Mouse (Mus musculus): ENCODE measurements around the gene Trp53.

Gene Trp53

GRCm38 (mm10) chr11:69580572-69581146 lies 500 bp downstream of the Trp53 start:
- no peaks in the 10 kb centered on the region; the same call in 1 of the 2 replicates for H3K36me3 ChIP-seq (ENCODE audit: control insufficient read depth, insufficient read depth, low read length, poor library complexity, severe bottlenecking)
- DNase-seq (ENCODE audit: low read depth, low spot score): no peak
- no peaks in the 10 kb centered on the region for H3K27me3 ChIP-seq (ENCODE audit: control insufficient read depth, insufficient read depth, low read length, poor library complexity, severe bottlenecking)

- peak; percentile 80 for DNase-seq (ENCODE audit: low read depth, low spot score)
- H3K36me3 ChIP-seq (ENCODE audit: control insufficient read depth, insufficient read depth, low read length, poor library complexity, severe bottlenecking): no peaks in the 10 kb centered on the region; the same call in 1 of the 2 replicates
- H3K27me3 ChIP-seq (ENCODE audit: control insufficient read depth, insufficient read depth, low read length, poor library complexity, severe bottlenecking): no peaks in the 10 kb centered on the region
These were observed 1.1 kb downstream of the Trp53 start for GRCm38 (mm10) chr11:69581147-69581688.

GRCm38 (mm10) chr11:69581814-69582213 lies 1.7 kb downstream of the Trp53 start:
- H3K27me3 ChIP-seq (ENCODE audit: control insufficient read depth, insufficient read depth, low read length, poor library complexity, severe bottlenecking): no peaks in the 10 kb centered on the region
- DNase-seq (ENCODE audit: low read depth, low spot score): peak; percentile 18
- H3K36me3 ChIP-seq (ENCODE audit: control insufficient read depth, insufficient read depth, low read length, poor library complexity, severe bottlenecking): no peaks in the 10 kb centered on the region

- no peak for DNase-seq (ENCODE audit: low read depth, low spot score)
- Histone ChIP-seq H3K36me3 (ENCODE audit: control insufficient read depth, insufficient read depth, low read length, poor library complexity, severe bottlenecking) (no peaks in the 10 kb centered on the region), H3K27me3 (ENCODE audit: control insufficient read depth, insufficient read depth, low read length, poor library complexity, severe bottlenecking) (no peaks in the 10 kb centered on the region)
These were observed 2.2 kb downstream of the Trp53 start for GRCm38 (mm10) chr11:69582230-69582805.

- DNase-seq (ENCODE audit: low read depth, low spot score): no peak
- no peaks in the 10 kb centered on the region for H3K27me3 ChIP-seq (ENCODE audit: control insufficient read depth, insufficient read depth, low read length, poor library complexity, severe bottlenecking)
- peaks cover 2% of the 10 kb centered on the region; the same call in 1 of the 2 replicates for H3K36me3 ChIP-seq (ENCODE audit: control insufficient read depth, insufficient read depth, low read length, poor library complexity, severe bottlenecking)
These were observed 3.8 kb downstream of the Trp53 start for GRCm38 (mm10) chr11:69584008-69584407.

- no peak for DNase-seq (ENCODE audit: low read depth, low spot score)
- H3K36me3 ChIP-seq (ENCODE audit: control insufficient read depth, insufficient read depth, low read length, poor library complexity, severe bottlenecking): peaks cover 2% of the 10 kb centered on the region; the same call in 1 of the 2 replicates
- no peaks in the 10 kb centered on the region for H3K27me3 ChIP-seq (ENCODE audit: control insufficient read depth, insufficient read depth, low read length, poor library complexity, severe bottlenecking)
These were observed 4.8 kb downstream of the Trp53 start for GRCm38 (mm10) chr11:69584937-69585336.

- H3K36me3 ChIP-seq (ENCODE audit: control insufficient read depth, insufficient read depth, low read length, poor library complexity, severe bottlenecking): peaks cover 2% of the 10 kb centered on the region; the same call in 1 of the 2 replicates
- DNase-seq (ENCODE audit: low read depth, low spot score): peak; percentile 42
- H3K27me3 ChIP-seq (ENCODE audit: control insufficient read depth, insufficient read depth, low read length, poor library complexity, severe bottlenecking): no peaks in the 10 kb centered on the region
These were observed 5.7 kb downstream of the Trp53 start for GRCm38 (mm10) chr11:69585718-69586325.

GRCm38 (mm10) chr11:69589207-69589834 lies 9.2 kb downstream of the Trp53 start:
- DNase-seq (ENCODE audit: low read depth, low spot score): no peak
- Histone ChIP-seq H3K27me3 (ENCODE audit: control insufficient read depth, insufficient read depth, low read length, poor library complexity, severe bottlenecking) (no peaks in the 10 kb centered on the region), H3K36me3 (ENCODE audit: control insufficient read depth, insufficient read depth, low read length, poor library complexity, severe bottlenecking) (peaks cover 6% of the 10 kb centered on the region)

- no peak for DNase-seq (ENCODE audit: low read depth, low spot score)
- Histone ChIP-seq H3K27me3 (ENCODE audit: control insufficient read depth, insufficient read depth, low read length, poor library complexity, severe bottlenecking) (no peaks in the 10 kb centered on the region), H3K36me3 (ENCODE audit: control insufficient read depth, insufficient read depth, low read length, poor library complexity, severe bottlenecking) (peaks cover 6% of the 10 kb centered on the region)
These were observed 10.5 kb downstream of the Trp53 start for GRCm38 (mm10) chr11:69590622-69591021.

GRCm38 (mm10) chr11:69591424-69591823 lies 11.3 kb downstream of the Trp53 start:
- DNase-seq (ENCODE audit: low read depth, low spot score): no peak
- peaks cover 6% of the 10 kb centered on the region for H3K36me3 ChIP-seq (ENCODE audit: control insufficient read depth, insufficient read depth, low read length, poor library complexity, severe bottlenecking)

GRCm38 (mm10) chr11:69591899-69592637 lies 11.9 kb downstream of the Trp53 start:
- DNase-seq (ENCODE audit: low read depth, low spot score): no peak
- no peaks in the 10 kb centered on the region for H3K27me3 ChIP-seq (ENCODE audit: control insufficient read depth, insufficient read depth, low read length, poor library complexity, severe bottlenecking)

More at GRCm38 (mm10) chr11:69591424-69591823, 11.3 kb downstream of the Trp53 start:
- H3K27me3 ChIP-seq (ENCODE audit: control insufficient read depth, insufficient read depth, low read length, poor library complexity, severe bottlenecking): no peaks in the 10 kb centered on the region

GRCm38 (mm10) chr11:69592799-69593198 lies 12.6 kb downstream of the Trp53 start:
- no peak for DNase-seq (ENCODE audit: low read depth, low spot score)
- peaks cover 4% of the 10 kb centered on the region; the same call in 1 of the 2 replicates for H3K36me3 ChIP-seq (ENCODE audit: control insufficient read depth, insufficient read depth, low read length, poor library complexity, severe bottlenecking)
- H3K27me3 ChIP-seq (ENCODE audit: control insufficient read depth, insufficient read depth, low read length, poor library complexity, severe bottlenecking): no peaks in the 10 kb centered on the region

More at GRCm38 (mm10) chr11:69591899-69592637, 11.9 kb downstream of the Trp53 start:
- H3K36me3 ChIP-seq (ENCODE audit: control insufficient read depth, insufficient read depth, low read length, poor library complexity, severe bottlenecking): peaks cover 6% of the 10 kb centered on the region

GRCm38 (mm10) chr11:69594853-69595252 lies 14.7 kb downstream of the Trp53 start:
- H3K27me3 ChIP-seq (ENCODE audit: control insufficient read depth, insufficient read depth, low read length, poor library complexity, severe bottlenecking): no peaks in the 10 kb centered on the region
- no peak for DNase-seq (ENCODE audit: low read depth, low spot score)
- H3K36me3 ChIP-seq (ENCODE audit: control insufficient read depth, insufficient read depth, low read length, poor library complexity, severe bottlenecking): peaks cover 4% of the 10 kb centered on the region; the same call in 1 of the 2 replicates

- DNase-seq (ENCODE audit: low read depth, low spot score): no peak
- H3K36me3 ChIP-seq (ENCODE audit: control insufficient read depth, insufficient read depth, low read length, poor library complexity, severe bottlenecking): no peaks in the 10 kb centered on the region
- no peaks in the 10 kb centered on the region; the same call in 1 of the 2 replicates for H3K27me3 ChIP-seq (ENCODE audit: control insufficient read depth, insufficient read depth, low read length, poor library complexity, severe bottlenecking)
These were observed 19.3 kb downstream of the Trp53 start for GRCm38 (mm10) chr11:69599436-69599835.

All from splenic B cell, adult 2 months (primary cell).